Mouse (Mus musculus): ENCODE data around the gene B020011L13Rik.
"Not testable (repeated sequence)": the region's sequence is repeated elsewhere in the genome, so short reads cannot be mapped to it uniquely, and the experiment has no call there.

The B020011L13Rik gene

GRCm38 (mm10) chr1:117780833-117781232 is at the start of gene B020011L13Rik:
Gene B020011L13Rik (plus strand): TSS chr1:117781133.
- DNase-seq = not testable (repeated sequence)

DNA sequence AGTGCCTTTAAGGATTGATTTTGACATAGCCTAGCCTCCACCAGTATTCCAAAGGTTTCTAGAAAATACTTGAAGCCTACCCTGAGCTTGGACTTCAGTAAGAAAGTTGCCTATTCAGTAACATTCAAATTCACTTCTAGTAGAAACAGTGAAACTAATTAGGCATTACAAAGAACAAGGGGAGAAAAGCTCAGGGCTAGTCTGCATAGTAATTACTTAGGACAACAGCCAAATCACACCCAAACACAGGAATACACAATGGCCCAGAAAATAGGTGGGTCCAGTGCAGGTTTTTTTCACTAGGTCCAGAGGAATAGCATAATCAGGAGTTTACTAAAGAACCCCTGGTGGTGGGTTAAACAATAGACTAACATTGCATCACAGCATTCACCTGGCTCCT is 35.3 kb downstream of the B020011L13Rik start:
- not testable (repeated sequence) for DNase-seq

DNA sequence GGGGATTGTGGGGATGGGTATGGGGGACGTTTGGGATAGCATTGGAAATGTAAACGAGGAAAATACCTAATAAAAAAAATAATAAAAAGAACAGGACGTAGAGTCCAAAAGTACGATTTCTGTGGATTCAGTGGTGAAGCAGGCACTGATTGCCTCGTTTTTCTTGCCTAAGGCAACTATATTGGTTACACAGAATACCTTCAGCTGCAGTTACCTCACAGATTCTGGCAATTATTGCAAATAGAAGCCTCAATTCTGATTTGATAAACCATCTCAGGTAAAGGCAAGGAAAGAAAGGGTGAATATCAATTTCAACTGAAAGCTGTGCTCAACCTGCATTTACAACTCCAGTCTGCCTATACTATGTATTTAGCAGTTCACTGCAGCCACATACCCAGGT is 48.8 kb downstream of the B020011L13Rik start, which contains the start of gene Gm28360:
Gene Gm28360 (plus strand): TSS at position 301 of the 400 bp plus-strand sequence.
- not testable (repeated sequence) for DNase-seq

DNA sequence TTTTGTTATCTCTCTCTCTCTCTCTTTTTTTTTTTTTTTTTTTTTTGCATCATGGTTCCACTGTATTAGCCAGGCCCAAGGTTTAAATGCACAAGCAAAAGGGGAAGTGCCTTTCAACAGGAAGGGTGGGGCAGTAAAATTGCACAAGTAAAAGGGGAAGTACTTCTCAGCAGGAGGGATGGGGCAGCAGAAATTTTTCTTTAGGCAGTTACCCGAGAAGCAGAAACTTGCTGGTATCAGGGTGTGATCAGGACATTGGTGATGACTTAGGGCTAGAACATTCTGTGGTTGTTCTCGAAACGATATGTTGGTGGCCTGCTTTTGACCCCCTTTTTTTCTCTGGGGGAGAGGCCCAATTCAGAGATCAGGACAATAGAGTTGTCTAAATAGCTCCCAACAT is 70.8 kb downstream of the B020011L13Rik start:
- DNase-seq = not testable (repeated sequence)
